Mouse (Mus musculus) frontal cortex, adult 2 months (tissue): ENCODE data around the gene Itk. TPM values are rescaled to one million over a fixed set of nuclear protein-coding genes. Genes with fewer than 3 reads are reported as not detected.

Source experiments
- DNase-seq, 2 experiments: peaks; one replicate each; pipeline ENCODE4 v3.0.0; 2022; ENCODE audit warnings: low spot score in 1 of 2; ENCODE audit errors: extremely low spot score in 1 of 2
- polyA plus RNA-seq: library from polyadenylated mRNA; depleted of rRNA; stranded (reverse); fragments of >200 nt; gene quantifications from 2 replicates; pipeline ENCODE4 v1.2.3, GENCODE M21; 2012

The Itk gene
- polyA plus RNA-seq, 1 experiment: 0.20 TPM

DNA sequence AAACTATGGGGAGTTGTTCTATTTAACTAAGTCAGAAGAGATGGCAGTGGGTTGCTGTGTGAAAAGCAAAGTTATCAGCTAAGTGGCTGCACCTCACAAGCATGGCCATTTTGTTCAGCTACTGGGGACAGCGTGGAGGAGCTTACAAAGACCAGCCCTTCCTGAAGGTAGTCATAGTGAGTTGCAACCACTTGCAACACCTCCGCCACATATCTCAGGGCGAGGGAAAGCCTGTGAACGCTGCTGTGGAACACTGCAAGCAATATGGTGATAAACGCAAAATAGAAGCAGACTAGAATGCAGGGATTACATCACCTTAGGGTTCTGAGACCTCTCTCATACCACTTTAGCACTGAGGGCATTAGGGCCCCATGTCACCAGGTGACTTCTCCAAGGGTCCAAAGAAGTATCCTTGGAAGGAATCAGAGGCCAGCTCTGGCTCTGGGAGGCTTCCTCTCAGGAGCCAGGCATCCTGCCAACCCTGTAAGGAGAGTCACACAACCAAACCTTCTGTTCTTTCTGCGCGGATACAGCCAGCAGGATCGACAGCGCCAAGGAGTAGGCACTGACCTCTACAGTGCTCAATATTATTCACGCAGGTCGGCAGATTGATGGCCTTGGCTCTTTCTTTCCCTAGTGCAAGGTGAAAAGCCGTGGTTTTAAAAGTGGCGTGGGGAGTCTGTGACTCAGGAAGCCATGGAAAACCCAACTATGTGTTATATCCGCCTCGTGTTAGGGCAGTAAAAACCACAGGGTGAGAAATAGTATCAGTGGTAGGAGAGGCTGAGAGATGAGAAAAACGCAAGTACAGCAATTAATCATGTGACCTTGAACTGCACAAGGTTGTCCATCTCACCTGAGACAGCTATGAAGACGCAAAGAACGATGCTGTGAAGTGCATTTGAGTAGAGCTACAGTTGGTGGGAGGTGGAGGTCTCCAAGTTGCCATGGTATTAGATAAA is 27.0 kb downstream of the Itk start:
- DNase-seq: peak in 1 of 2 experiments; percentile 19

DNA sequence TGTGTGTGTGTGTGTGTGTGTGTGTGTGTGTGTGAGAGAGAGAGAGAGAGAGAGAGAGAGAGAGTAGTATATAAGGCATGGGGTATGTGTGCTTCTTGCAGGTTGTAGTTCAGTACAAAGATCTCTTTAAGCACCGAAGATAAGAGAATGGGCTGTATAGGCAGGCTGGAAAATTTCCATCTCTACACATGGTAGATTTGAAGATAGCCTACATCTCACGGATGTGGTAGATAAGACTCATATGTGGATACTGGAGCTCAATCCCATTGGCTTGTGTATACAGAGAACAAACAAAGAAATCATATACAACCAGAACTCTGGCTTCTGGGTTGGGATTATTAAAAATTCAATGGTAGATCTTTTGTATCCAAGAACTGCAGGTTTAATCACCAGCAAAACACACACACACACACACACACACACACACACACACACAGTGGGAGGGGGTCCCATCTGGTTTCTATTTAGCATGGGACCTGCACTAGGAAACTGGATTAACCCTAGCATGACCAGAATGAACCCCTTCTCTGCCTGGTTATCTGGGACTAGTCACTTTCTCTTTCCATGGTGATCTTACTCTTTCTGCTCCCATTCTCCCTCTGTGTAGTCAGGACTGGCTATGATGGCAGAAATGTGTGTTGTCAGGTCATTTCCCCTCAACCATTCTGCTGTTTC is 28.2 kb downstream of the Itk start:
- DNase-seq: no peak

DNA sequence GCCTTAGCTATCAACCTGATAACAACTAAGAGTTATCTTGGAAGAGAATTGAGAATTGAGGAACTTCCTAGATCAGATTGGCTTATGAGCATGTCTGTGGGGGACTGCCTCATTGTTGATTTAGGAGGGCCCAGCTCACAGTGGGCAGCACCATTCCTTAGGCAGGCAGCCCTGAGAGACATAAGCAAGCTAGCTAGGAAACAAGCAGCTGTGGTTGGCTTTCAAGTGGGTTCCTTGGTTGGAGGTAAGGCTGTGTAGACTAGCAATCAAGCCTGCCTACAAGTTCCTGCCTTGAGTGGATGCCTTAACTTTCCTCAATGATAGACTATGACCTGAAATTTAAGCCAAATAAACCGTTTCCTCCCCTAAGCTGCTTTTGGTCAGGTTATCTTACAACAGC is 30.9 kb downstream of the Itk start:
- DNase-seq: no peak

DNA sequence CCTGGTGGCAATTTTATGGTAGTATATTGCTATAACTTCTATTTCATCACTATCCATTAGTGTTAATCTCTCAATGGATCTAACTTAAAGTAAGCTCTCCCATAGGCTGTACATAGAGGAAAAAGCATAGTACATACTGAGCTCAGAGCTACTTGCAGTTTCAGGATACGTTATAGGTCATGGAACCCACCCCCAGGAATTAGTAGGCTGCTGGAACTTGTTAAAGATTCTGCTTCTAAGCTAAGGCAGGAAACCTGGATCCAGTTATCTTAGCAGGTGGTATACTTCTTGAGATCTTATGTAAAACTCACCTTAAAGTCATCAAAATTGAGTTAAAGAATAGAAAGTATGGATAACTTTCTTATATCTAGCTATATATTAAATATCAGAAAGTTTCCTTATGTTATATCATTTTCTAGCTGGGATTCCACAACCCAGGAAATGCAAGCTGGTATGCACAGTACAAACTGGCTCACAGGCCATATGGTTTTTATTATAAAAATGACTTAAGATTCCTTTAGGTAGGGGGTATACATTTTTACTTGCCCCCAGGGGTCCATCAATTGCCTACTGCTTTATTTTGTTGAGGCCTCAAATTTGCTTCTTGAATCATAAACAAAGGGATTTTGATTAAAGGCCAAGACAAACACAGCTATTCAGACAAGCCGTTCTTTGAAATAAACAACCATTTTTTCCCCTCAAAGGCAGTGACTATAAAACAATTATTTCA is 39.5 kb downstream of the Itk start:
- DNase-seq: no peak

DNA sequence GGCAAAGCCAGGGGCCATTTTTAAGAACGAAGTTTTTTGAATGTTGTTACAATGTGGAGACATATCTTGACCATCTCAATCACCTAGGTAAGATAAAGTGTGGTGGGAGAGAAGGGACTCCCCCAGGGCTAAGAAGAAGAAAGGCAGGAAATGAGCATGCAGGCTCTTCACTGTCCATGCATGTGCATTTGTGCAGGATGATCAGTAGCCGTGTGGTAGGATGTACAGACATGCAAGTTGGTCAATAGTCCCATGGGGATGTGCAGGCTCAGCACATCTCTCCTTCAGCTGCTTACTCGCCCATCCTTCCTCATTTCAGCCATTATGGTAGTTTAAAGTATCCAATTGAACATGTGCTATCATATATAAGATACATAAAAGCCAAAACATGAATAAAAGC is 40.9 kb downstream of the Itk start:
- DNase-seq: no peak

DNA sequence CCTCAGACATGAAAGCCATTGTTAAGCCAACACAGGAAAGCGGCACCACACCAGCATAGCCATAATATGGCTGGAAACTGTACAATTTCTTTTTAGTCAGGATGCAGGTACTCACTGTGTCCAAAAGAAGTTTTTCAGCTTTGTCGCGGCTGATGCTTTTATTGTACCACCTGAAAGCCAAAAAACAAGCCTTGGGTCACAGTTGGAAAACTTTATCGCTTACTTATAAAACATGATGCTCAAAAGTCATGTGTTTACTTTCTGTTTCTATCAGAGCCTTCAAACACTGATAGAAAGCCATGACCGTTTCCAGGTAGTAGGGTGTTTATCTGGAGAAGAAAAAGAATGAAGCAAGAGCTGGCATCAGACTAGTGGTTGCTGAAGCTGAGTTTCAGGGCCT is 41.6 kb downstream of the Itk start:
- no peak for DNase-seq

DNA sequence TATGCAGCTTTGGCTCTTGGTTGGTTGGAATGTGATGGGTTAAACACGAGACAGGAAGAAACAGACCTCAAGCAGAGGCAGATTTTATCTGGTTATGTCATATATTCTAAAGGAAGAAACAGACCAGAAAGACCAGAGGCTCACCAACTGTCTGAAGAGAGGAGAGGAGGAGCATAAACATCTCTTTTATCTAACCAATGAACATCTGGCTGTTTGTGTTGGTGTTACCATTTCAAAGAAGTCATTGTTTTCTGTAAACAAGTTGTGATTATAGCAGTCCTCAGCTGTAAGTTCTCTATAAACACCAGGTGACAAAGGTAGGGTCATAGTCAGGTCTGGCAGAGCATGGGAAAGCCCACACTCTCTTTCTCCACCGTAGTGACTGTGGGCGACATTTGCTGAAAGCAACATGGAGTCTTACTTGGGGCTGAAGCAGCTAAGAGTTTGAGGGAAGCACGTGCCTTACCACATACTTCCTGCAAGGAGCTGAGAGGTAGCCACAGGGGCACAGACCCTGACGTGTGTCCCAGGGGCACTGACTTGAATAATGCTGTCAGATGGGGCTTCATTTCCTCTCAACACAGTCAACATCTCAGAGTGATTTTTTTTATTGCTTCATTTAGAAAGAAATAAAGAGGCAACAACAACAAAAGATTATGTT is 45.3 kb downstream of the Itk start:
- DNase-seq: no peak

DNA sequence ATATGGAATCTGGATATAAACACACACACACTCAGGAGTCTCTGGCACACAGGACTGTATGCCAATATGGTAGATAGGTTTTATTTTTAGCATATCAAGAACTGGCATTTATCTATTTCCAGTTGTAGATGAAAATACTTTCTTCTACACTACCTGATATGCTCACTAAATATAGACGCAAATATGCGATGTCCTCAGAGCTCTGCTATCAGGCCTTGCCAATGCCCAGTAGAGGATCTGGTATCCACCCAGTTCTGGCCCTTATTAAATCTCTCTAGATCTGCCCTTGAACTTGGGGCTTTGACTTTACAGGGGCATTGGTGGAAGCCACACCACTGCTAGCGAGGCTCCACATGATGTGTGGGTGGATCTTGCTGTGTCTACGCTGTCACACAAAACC is 47.4 kb downstream of the Itk start:
- no peak for DNase-seq

DNA sequence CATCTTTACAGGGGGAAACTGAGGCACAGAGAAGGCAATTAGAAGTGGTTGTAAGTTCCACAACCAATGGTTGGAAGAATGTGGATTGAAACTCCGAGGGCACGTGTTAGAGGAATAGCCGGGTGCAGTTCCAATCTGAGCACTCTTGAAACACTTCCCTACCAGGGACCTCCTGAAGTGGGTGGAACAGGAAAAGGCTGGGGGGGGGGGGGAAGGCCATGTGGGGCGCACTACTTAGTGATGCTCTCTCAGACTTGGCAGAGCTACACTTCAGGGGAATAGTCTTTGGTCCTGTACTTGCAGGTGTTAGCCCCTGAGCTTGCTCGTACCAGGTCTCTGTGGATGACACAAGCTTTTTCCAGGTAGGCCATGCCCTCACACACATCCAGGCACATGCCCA is 53.3 kb downstream of the Itk start:
- DNase-seq: no peak

DNA sequence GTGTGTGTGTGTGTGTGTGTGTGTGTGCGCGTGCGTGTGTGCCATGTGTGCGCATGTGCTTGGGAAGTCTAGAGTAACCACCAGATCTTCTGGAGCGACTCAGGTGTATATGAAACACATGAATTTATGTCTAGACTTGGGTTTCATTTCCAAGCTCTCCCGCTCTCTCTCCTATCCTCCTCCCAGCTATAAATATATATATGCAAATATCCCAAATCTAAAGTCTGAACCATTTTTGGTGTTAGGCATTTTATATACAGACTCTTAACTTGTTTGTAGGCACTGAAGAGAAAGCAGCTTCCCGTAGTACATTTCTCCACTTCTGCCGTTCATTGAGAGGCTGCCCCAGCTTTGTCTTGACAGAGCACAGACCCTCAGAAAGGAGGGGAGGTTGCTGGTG is 57.1 kb downstream of the Itk start:
- DNase-seq: no peak

DNA sequence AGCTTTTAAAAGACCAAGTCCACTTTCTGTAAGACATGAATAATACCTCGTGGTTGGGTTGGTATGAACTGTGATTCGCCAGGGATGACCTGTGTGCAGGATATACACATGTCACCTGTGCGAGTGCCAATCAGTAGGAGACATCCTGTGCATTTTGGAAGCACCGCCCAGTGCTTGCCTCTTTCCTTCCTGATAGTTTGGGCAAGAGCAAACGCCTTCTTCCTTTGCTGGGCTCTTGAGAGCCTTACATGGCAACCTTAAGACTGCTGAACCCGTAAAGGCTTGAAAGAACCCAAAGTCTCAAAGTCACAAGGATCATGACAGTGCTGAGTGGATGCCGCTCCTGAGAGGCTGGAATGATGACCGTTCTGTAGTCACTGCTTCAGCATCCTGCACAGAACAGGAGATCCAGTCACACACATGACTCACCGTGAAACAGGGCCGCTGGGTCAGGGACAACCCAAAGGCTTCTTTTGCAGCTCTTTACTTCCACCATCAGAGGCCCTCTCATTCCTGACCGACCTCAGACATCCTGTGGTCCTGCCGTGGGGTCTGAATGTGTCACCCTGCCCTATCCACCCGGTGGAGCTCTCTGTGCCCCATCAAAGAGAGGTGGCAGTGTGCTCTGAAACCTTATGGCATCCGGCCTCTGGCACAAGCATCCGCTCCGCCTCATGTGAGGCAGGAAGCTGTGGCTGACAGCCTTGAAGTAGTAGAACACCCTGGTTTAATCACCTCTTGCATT is 62.9 kb downstream of the Itk start:
- no peak for DNase-seq

DNA sequence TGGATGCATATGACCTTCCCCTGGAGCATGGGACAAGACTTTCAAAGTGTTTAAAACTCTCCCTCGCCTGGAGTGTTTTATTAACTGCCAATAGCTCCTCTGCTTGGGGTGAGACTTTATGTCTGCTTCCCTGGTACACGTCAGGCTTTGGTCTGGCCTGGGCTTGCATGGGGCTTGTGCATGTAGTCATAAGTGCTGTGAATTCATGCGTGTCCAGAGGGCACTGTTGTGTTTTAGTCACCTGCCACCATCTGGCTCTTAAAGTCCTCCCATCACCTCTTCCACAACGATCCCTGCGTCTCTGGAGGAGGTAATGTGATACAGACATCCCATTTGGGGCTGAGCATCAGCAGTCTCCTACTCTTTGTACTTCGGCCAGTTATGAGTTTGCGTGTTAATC is 67.8 kb downstream of the Itk start:
- no peak for DNase-seq

DNA sequence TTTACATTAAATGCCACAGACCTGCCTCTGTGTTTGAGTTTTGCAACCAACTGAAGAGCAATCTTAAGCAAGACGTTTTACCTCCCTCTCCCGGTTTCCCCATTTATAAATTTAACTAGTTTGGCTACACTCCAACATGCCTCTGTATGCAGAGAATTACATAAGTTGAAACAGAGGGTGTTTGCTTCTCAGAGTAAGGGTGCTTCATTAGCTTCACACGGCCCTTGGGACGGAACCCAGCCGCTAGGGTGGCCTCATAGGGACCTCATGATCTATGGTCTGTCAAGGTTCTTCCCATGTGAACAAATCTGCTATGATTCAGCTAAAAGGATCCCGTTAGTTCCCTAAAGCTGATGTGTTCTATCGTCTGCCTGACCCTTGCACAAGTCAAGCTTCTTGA is 74.8 kb downstream of the Itk start:
- DNase-seq: peak in 1 of 2 experiments; percentile 68

DNA sequence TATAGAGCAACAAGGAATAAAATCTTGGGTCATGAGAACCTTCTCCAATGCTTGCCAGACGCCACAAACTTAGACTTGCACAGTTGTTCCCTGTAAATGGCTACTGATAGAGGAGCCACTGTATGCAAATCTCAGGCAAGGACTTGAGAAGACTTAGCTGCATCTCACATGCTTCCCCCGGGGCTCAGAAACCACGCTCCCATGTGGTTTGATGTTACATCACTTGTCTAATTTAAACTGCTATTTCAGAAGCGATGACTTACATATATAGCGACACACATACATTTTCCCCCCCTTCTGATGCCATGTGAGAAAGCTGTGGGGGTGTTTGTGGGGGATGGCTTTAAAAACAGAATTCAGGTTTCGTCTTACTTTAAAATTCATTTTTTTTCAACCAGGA is 75.5 kb downstream of the Itk start:
- peak; percentile 84 to 85 for DNase-seq

DNA sequence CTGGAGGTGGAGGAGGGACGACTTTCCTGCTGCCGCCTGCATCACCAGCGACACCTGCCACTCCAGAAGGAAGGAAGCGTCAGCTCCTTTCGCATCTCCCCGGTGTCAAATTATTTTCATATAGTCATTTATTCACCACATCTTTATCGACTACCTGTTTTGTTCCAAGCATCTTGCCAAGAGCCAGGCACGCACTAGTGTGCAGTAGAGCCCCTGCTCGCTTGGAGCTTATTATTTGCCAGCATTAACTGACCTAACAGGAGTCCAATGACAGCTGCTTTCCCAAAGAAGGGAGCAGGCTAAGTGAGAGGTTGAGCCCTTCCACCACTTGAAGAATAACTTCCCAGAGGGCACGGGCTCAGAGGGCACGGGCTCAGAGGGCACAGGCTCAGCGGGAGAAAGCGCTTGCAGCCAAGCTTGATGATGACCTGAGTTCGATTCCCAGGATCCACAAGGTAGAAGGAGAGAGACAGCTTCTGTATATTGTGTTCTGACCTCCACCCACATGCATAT is 76.7 kb downstream of the Itk start, which contains the start of gene Cyfip2:
Gene Cyfip2, minus strand, starts transcription at position 337 of the 513 bp plus-strand sequence.
- no peak for DNase-seq

DNA sequence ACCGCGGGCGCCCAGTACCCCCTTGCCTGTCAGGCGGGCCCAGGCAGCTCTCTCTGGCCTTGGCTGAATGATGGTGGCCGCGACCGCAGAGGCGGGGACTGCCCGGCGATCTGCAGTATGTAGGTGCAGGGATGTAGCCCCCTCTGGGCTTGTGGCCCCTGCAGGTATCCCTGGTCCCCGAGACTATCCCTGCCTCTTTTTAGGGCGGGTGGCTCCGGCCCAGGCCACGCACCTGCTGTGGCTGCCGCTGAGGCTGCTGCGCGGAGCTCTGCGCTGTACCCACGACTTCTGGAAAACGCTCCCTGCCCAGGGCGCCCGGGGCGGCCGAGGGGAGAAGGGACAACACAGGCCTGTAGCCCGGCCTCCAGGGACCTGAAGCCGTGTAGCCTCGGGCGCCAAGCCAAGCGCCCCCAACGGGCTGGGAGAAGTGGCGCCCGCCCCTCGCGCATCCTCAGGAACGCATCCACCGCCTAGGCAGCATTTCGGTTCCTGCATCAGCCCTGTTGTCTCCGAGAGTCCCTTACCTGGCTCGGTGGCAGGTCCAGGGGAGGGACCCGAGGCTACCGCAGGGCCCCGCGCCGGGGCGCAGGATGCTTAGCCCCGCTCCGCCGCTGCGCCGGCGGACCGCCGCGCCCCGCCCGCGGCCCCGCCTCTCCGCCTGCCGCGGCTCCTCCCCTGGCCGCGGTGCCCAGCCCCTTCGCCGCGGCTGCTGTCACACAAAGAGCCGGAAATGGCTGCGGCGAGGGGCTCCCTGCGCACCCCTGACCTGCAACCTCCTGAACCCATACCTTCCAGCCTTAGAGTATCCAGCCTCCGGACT is 77.4 kb downstream of the Itk start:
- DNase-seq: no peak

DNA sequence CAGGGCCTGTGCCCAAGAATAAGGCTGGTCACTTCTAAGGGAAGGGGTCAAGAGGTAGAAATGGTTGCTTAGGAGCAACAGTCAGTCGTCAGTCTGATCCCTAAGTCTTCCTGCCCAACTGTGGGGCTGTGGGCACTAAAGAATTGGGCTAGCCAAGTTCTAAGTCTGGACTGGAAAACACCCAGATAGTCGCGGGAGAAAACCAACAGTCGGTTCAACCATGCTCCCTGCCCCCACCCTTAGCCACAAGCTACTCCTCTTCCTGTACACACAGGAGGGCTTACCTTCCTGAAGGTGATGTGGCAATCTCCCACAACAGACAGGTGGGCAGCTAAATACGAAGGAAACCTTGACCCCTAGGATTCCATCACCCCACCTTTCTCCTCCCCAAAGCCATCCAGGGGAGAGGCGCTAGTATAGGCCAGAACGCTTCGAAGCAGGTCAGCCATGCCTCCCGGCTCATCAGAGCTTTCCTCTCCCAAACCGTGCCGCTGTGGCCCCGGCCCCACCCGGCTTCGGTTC is 78.1 kb downstream of the Itk start:
- no peak for DNase-seq

DNA sequence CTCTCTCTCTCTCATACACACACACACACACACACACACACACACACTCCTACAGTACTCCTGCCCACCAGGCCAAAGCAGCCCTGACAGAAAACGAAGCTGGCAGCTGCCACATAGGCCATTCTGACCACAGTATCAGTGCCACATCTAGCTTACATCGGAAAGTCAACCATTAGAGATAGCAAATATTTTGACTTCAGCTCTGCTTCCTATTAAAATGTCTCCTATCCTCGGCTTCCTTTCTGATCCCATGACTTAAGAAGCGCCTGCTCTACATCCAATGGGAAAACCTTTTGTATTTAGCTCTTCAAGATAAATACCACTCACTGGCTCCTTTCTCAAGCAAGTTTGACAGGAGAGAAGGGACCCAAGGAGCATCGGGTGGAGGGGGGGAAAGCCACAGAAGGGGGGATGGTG is 78.7 kb downstream of the Itk start:
- DNase-seq: peak in 1 of 2 experiments; percentile 69
